Mouse (Mus musculus): ENCODE results near the gene Zfp526.

Zfp526 gene

GRCm38 (mm10) chr7:25267751-25268463 is 46.7 kb downstream of the Zfp526 start:
- DNase-seq (ENCODE audit: low read depth, low spot score), result peak; percentile 99

- no peak for DNase-seq (ENCODE audit: low read depth, low spot score)
Measured at GRCm38 (mm10) chr7:25268588-25268987, 47.4 kb downstream of the Zfp526 start.

- no peak for DNase-seq (ENCODE audit: low read depth, low spot score)
Measured at GRCm38 (mm10) chr7:25269029-25269428, 47.8 kb downstream of the Zfp526 start.

GRCm38 (mm10) chr7:25269545-25270271 is 48.5 kb downstream of the Zfp526 start:
- DNase-seq (ENCODE audit: low read depth, low spot score), result no peak

- no peak for DNase-seq (ENCODE audit: low read depth, low spot score)
Measured at GRCm38 (mm10) chr7:25270652-25271633, 49.7 kb downstream of the Zfp526 start.

GRCm38 (mm10) chr7:25271651-25272444 is 50.6 kb downstream of the Zfp526 start:
- DNase-seq (ENCODE audit: low read depth, low spot score), result no peak

- DNase-seq (ENCODE audit: low read depth, low spot score), result no peak
Measured at GRCm38 (mm10) chr7:25272445-25273258, 51.4 kb downstream of the Zfp526 start.

- DNase-seq (ENCODE audit: low read depth, low spot score), result no peak
Measured at GRCm38 (mm10) chr7:25273259-25274241, 52.3 kb downstream of the Zfp526 start.

GRCm38 (mm10) chr7:25274571-25274970 is 53.3 kb downstream of the Zfp526 start:
- no peak for DNase-seq (ENCODE audit: low read depth, low spot score)

GRCm38 (mm10) chr7:25274996-25275395 is 53.8 kb downstream of the Zfp526 start:
- no peak for DNase-seq (ENCODE audit: low read depth, low spot score)

- DNase-seq (ENCODE audit: low read depth, low spot score), result no peak
Measured at GRCm38 (mm10) chr7:25275555-25276298, 54.5 kb downstream of the Zfp526 start.

Measured in 3T3-L1 (cell line).